Mouse (Mus musculus): Measurements from ENCODE around the gene Themis3. TPM values are rescaled to one million over a fixed set of nuclear protein-coding genes. Genes with fewer than 3 reads are reported as not detected.

Themis3 gene
- polyA plus RNA-seq, 1 experiment from 2014 or later: not detected

GRCm38 (mm10) chr17:66586078-66586477 is 8.3 kb downstream of the Themis3 start:
- no peak for DNase-seq (ENCODE audit: low spot score)
- Histone ChIP-seq H3K36me3 (no peaks in the 10 kb centered on the region), H3K27ac (no peak overlapping the region), H3K4me3 (no peak overlapping the region), H3K27me3 (ENCODE audit: insufficient read depth, poor library complexity, severe bottlenecking) (0 out of 2 replicates have a peak, but pooled peaks cover 4% of the 10 kb centered on the region), H3K4me1 (no peaks in the 10 kb centered on the region), H3K9me3 (no peaks in the 10 kb centered on the region; the same call in 1 of the 2 replicates)
- WGBS: 82% methylated on average over 13 of the region's 13 CpGs

GRCm38 (mm10) chr17:66580990-66581389 is 13.4 kb downstream of the Themis3 start:
- H3K4me3 ChIP-seq: no peak overlapping the region
- no peak for DNase-seq (ENCODE audit: low spot score)
- no peaks in the 10 kb centered on the region for H3K36me3 ChIP-seq
- no peaks in the 10 kb centered on the region; the same call in 1 of the 2 replicates for H3K9me3 ChIP-seq
- H3K27ac ChIP-seq: no peak overlapping the region
- peaks cover 20% of the 10 kb centered on the region; the same call in 1 of the 2 replicates for H3K27me3 ChIP-seq (ENCODE audit: insufficient read depth, poor library complexity, severe bottlenecking)
- 63% methylated on average over 5 of the region's 5 CpGs for WGBS
- no peaks in the 10 kb centered on the region for H3K4me1 ChIP-seq

GRCm38 (mm10) chr17:66578007-66578406 is 16.4 kb downstream of the Themis3 start:
- no peaks in the 10 kb centered on the region for H3K36me3 ChIP-seq
- WGBS: 20% methylated on average over 6 of the region's 6 CpGs
- no peaks in the 10 kb centered on the region for H3K4me1 ChIP-seq
- no peak for DNase-seq (ENCODE audit: low spot score)
- H3K4me3 ChIP-seq: no peak overlapping the region
- H3K27ac ChIP-seq: no peak overlapping the region
- H3K9me3 ChIP-seq: no peaks in the 10 kb centered on the region; the same call in 1 of the 2 replicates
- peaks cover 17% of the 10 kb centered on the region; the same call in 1 of the 2 replicates for H3K27me3 ChIP-seq (ENCODE audit: insufficient read depth, poor library complexity, severe bottlenecking)

- H3K4me3 ChIP-seq: no peak overlapping the region
- H3K4me1 ChIP-seq: no peaks in the 10 kb centered on the region
- no peaks in the 10 kb centered on the region for H3K36me3 ChIP-seq
- peaks cover 17% of the 10 kb centered on the region; the same call in 1 of the 2 replicates for H3K27me3 ChIP-seq (ENCODE audit: insufficient read depth, poor library complexity, severe bottlenecking)
- H3K27ac ChIP-seq: no peak overlapping the region
- H3K9me3 ChIP-seq: no peaks in the 10 kb centered on the region; the same call in 1 of the 2 replicates
- WGBS: 74% methylated on average over 6 of the region's 6 CpGs
- no peak for DNase-seq (ENCODE audit: low spot score)
Measured at GRCm38 (mm10) chr17:66577507-66577906, 16.9 kb downstream of the Themis3 start.

GRCm38 (mm10) chr17:66572677-66573060 is 21.8 kb downstream of the Themis3 start:
- WGBS: 77% methylated on average over 4 of the region's 4 CpGs
- Histone ChIP-seq H3K9me3 (no peaks in the 10 kb centered on the region), H3K4me1 (0 out of 2 replicates have a peak, but pooled peaks cover 4% of the 10 kb centered on the region), H3K36me3 (no peaks in the 10 kb centered on the region), H3K27ac (no peak overlapping the region), H3K27me3 (ENCODE audit: insufficient read depth, poor library complexity, severe bottlenecking) (no peaks in the 10 kb centered on the region), H3K4me3 (no peak overlapping the region)
- no peak for DNase-seq (ENCODE audit: low spot score)

GRCm38 (mm10) chr17:66571860-66572676 is 22.4 kb downstream of the Themis3 start:
- DNase-seq (ENCODE audit: low spot score): no peak
- WGBS: 74% methylated on average over 11 of the region's 11 CpGs
- Histone ChIP-seq H3K27ac (no peak overlapping the region), H3K4me3 (no peak overlapping the region), H3K36me3 (no peaks in the 10 kb centered on the region), H3K4me1 (0 out of 2 replicates have a peak, but pooled peaks cover 4% of the 10 kb centered on the region), H3K27me3 (ENCODE audit: insufficient read depth, poor library complexity, severe bottlenecking) (no peaks in the 10 kb centered on the region), H3K9me3 (no peaks in the 10 kb centered on the region)

GRCm38 (mm10) chr17:66564213-66564612 is 30.2 kb downstream of the Themis3 start:
- H3K27ac ChIP-seq: no peak overlapping the region
- no peaks in the 10 kb centered on the region for H3K27me3 ChIP-seq (ENCODE audit: insufficient read depth, poor library complexity, severe bottlenecking)
- H3K9me3 ChIP-seq: peaks cover 5% of the 10 kb centered on the region; the same call in 1 of the 2 replicates
- no peaks in the 10 kb centered on the region for H3K36me3 ChIP-seq
- DNase-seq (ENCODE audit: low spot score): no peak
- 62% methylated on average over 7 of the region's 7 CpGs for WGBS
- peaks cover 6% of the 10 kb centered on the region; the same call in 1 of the 2 replicates for H3K4me1 ChIP-seq
- H3K4me3 ChIP-seq: no peak overlapping the region

GRCm38 (mm10) chr17:66563551-66563950 is 30.9 kb downstream of the Themis3 start:
- H3K27ac ChIP-seq: no peak overlapping the region

GRCm38 (mm10) chr17:66561380-66561779 is 33.0 kb downstream of the Themis3 start:
- DNase-seq (ENCODE audit: low spot score): no peak
- Histone ChIP-seq H3K9me3 (peaks cover 5% of the 10 kb centered on the region; the same call in 1 of the 2 replicates), H3K27ac (no peak overlapping the region), H3K27me3 (ENCODE audit: insufficient read depth, poor library complexity, severe bottlenecking) (no peaks in the 10 kb centered on the region), H3K4me3 (no peak overlapping the region), H3K4me1 (peaks cover 3% of the 10 kb centered on the region; the same call in 1 of the 2 replicates), H3K36me3 (no peaks in the 10 kb centered on the region)
- WGBS: 68% methylated on average over 2 of the region's 2 CpGs

More at GRCm38 (mm10) chr17:66563551-66563950, 30.9 kb downstream of the Themis3 start:
- no peak for DNase-seq (ENCODE audit: low spot score)
- Histone ChIP-seq H3K9me3 (peaks cover 5% of the 10 kb centered on the region; the same call in 1 of the 2 replicates), H3K36me3 (no peaks in the 10 kb centered on the region), H3K4me3 (no peak overlapping the region), H3K27me3 (ENCODE audit: insufficient read depth, poor library complexity, severe bottlenecking) (no peaks in the 10 kb centered on the region), H3K4me1 (peaks cover 6% of the 10 kb centered on the region; the same call in 1 of the 2 replicates)
- WGBS: 63% methylated on average over 1 of the region's 1 CpGs

- 86% methylated on average over 17 of the region's 17 CpGs for WGBS
- no peaks in the 10 kb centered on the region for H3K27me3 ChIP-seq (ENCODE audit: insufficient read depth, poor library complexity, severe bottlenecking)
- no peak overlapping the region for H3K27ac ChIP-seq
- no peaks in the 10 kb centered on the region for H3K36me3 ChIP-seq
- H3K9me3 ChIP-seq: no peaks in the 10 kb centered on the region
- no peak for DNase-seq (ENCODE audit: low spot score)
- H3K4me1 ChIP-seq: no peaks in the 10 kb centered on the region
- no peak overlapping the region for H3K4me3 ChIP-seq
Measured at GRCm38 (mm10) chr17:66558404-66559317, 35.8 kb downstream of the Themis3 start.

- DNase-seq (ENCODE audit: low spot score): no peak
Measured at GRCm38 (mm10) chr17:66552690-66553089, 41.7 kb downstream of the Themis3 start.

GRCm38 (mm10) chr17:66550486-66550885 is 43.9 kb downstream of the Themis3 start:
- Histone ChIP-seq H3K4me1 (no peaks in the 10 kb centered on the region), H3K27ac (no peak overlapping the region), H3K4me3 (no peak overlapping the region), H3K9me3 (0 out of 2 replicates have a peak, but pooled peaks cover 3% of the 10 kb centered on the region), H3K36me3 (no peaks in the 10 kb centered on the region), H3K27me3 (ENCODE audit: insufficient read depth, poor library complexity, severe bottlenecking) (no peaks in the 10 kb centered on the region)
- DNase-seq (ENCODE audit: low spot score): no peak
- WGBS: 85% methylated on average over 5 of the region's 5 CpGs

More at GRCm38 (mm10) chr17:66552690-66553089, 41.7 kb downstream of the Themis3 start:
- 82% methylated on average over 4 of the region's 4 CpGs for WGBS
- H3K4me3 ChIP-seq: no peak overlapping the region
- no peaks in the 10 kb centered on the region for H3K27me3 ChIP-seq (ENCODE audit: insufficient read depth, poor library complexity, severe bottlenecking)
- no peaks in the 10 kb centered on the region for H3K4me1 ChIP-seq
- H3K9me3 ChIP-seq: 0 out of 2 replicates have a peak, but pooled peaks cover 3% of the 10 kb centered on the region
- H3K27ac ChIP-seq: no peak overlapping the region
- H3K36me3 ChIP-seq: no peaks in the 10 kb centered on the region

Measured in heart, embryonic 10.5 days (tissue).